Mouse (Mus musculus) olfactory bulb, adult 2 months (tissue): ENCODE results near the gene Caap1.

Experiments
- CTCF ChIP-seq: fragments of 200-500 bp; IDR thresholded peaks from 2 replicates; pipeline ENCODE4 v1.5.1; 2012; ENCODE audit warnings: low read depth, mild to moderate bottlenecking, low read length, moderate library complexity; ENCODE audit not compliant: insufficient read depth
- POLR2A ChIP-seq: fragments of 200-500 bp; IDR thresholded peaks from 2 replicates; pipeline ENCODE4 v1.6.1; 2012; ENCODE audit warnings: mild to moderate bottlenecking, low read depth, low read length, moderate library complexity; ENCODE audit not compliant: insufficient read depth

DNA sequence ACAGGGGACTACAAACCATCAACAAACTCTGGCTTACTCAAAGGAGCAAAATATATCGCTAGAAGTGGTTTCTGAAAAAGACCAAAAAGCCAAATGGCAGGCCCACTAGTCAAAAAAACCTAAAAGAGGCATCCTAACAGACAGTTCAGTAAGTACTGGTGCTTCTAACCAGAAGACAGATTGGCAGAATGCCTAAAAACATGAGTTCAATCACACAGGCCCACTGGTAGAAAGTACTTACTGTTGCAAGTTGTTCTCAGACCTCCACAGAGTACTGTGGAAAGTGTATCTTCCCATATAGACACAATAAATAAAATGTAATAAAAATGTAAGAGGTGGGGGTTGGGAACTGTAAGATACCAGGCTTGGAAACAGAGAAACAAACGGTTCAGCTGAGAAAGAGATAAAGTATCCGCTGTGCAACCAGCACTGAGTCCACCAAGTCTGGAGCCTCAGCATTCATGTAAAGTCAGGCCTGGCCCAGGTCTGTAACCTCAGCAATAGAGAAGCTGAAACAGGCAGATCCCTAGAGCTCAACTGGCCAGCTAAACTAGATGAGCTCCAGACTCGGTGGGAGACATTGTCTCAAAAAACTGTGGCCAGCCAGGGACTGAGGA lies 35.3 kb upstream of the Caap1 start:
- TF ChIP-seq CTCF: no peak
- no peak for TF ChIP-seq POLR2A
